Mouse (Mus musculus) megakaryocyte, adult 5-6 weeks (primary cell): ENCODE data around the gene Angptl7. TPM values are rescaled to one million over a fixed set of nuclear protein-coding genes. Genes with fewer than 3 reads are reported as not detected.

Source experiments
- ATAC-seq: 2 replicates; pipeline ENCODE4 v1.8.0; 2016; ENCODE audit warnings: mild to moderate bottlenecking, inconsistent platforms; ENCODE audit not compliant: poor library complexity, severe bottlenecking
- total RNA-seq, 2 experiments: library from RNA; stranded (forward) in 1 of 2; stranded (reverse) in 1 of 2; fragments of 153-499, 151-499 nt in 1 of 2; fragments of 221-1000, 200-1000 nt in 1 of 2; gene quantifications; 2 replicates each; pipeline versions ENCODE4 v1.2.3 to v1.2.4; 2015 to 2017

The Angptl7 gene
- total RNA-seq, 2 experiments from 2014 or later = not detected

DNA sequence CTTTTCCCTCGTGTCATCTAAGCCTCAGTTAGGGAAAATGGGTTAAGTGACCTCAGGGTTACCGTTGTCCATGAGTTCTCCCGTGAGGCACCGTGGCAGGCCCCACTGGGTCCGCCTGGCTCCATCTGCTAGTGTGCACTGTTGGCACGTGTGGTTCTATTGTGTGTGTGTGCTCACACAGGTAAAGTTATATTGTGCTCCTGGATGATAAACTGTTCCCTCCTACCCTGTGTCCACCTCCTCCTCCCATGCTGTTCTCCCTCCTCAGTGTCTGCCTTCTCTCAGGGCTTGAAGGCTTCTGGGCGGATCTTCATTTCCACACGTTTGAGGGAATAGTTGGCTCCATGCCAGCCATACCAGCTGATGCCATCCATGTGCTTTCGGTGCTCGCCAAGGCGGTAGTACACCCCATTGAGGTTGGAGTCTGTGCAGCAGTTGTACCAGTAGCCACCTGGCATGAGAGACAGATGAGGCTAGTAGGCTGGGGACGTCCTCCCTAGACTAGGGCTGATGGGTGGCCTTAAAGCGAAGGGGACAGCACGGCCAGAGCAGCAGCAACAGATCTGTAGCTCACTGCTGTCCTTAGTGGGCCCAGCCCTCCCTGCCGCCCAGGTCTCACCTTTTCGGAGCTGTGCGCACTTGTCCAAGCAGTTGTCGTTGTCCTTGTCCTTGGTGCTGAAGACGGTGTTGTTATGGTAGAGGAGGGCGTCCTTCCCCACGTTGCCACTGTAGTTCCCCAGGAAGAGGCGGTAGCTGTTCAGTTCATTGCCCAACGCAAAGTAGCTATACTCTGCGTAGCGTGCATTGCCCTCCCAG is 4.2 kb downstream of the Angptl7 start:
- ATAC-seq = no peak

DNA sequence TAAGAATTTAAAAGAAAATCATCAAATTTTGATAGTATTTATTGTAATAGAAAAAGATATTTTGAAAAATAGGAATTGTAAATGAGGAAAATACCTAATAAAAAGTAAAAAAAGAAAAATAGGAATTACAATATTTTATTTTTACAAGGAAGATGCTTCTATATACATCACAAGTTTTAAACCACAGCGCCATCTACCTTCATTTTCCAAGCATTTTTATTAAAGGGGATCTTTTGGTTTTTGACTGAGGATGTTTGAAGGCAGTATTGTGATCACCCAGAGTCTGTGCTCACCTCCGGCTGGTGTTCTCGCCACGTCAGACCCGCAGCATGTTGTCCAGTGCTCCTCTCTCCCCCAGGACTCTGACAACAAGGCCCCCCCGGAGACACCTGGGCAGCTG is 5.1 kb downstream of the Angptl7 start:
- ATAC-seq = no peak

DNA sequence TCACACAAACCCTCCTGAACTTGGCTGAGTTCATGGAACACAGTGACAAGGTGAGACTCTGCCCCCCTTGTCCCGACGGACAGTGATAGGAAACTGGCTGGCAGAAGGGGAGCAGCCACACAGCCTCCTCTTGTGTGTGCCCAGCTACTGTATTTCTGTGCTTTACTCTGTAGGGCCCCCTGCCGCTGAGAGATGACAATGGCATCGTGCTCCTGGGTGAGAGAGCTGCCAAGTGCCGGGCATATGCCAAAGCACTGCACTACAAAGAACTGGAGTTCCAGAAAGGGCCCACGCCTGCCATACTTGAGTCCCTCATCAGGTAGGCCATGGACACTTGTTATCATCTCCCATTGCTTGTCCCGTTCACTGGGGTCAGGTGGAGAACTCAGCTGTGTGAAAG is 8.8 kb downstream of the Angptl7 start:
- no peak for ATAC-seq

DNA sequence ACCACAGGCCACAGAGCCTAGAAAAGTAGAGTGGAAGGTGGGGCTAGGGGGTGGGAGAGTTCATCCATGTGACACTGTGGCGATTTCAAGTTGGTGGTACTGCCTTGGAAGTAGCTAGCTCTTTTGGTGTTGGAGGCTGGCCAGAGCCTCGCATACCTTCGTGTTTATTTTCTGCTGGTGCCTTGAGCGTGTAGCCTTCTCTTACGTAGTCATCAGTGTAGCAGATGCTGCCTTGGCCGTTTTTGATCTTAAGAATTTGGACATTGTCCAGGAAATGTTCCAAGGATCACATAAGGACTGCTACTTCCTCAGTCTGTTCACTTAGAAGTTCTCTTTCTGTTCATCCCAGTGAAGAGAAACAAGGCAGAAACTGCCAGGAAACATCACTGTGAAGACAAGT is 9.8 kb downstream of the Angptl7 start:
- ATAC-seq = no peak

DNA sequence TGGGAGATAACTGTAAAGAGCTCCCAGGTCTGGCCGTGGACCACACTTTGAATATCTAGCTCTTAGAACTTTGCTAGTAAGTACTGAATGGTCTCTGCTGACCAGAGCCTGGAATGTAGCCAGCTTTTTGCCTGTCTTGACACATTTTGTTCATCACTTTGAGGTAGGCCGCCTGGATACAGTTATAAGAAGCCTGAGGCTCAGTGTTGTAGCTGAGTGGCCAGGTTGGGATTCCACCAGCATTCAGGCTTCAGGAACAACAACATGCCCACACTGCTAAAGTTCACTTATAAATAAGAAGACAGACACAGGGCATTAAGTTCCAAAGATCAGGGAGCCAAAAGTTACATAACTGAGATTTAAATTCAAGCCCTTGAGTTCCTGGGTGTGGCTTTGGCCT is 12.4 kb downstream of the Angptl7 start:
- no peak for ATAC-seq

DNA sequence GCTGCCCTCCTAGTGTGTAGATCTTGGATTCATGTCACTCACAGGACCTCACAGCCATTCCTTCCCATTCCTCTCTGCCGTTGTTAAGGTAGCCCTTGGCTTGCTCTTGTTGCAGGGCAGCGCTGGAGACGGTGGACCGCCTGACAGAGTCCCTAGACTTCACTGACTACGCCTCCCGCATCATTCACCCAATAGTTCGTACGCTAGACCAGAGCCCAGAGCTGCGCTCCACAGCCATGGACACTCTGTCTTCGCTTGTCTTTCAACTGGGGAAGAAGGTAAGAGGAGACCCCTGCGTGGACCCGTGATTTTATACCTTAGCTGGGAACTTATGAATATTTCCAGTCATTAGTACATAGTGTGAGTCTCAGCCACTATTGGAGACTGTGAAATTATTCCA is 15.7 kb downstream of the Angptl7 start:
- ATAC-seq = no peak

DNA sequence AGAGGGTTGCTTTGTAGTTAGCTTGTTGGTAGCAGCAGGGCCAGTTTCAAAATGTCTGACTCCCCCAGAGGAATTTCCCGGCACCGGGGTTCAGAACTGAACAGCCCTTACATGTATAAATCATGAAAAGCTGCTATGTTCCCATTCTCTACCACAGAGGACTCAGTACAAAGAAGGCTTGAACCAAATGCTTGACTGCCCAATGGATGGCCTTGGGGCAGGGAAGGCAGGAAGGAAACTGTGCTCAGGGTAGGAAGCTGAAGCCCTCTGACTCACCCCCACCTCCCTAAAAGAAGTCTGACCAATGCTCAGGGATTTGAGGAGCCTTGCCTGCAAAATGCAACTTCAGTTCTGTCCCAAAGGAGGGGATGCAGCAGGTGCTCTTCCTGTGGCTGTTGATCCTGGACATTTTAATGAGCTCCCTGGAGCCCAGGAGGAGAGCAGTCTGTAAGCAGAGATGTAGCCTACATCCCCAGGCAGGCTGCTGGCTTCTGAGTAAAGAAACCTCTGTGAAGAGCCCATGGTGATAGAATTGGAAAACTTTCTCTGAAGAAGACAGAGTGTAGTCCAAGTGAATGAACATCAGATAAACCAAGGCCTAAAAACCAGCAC is 18.6 kb downstream of the Angptl7 start:
- no peak for ATAC-seq

DNA sequence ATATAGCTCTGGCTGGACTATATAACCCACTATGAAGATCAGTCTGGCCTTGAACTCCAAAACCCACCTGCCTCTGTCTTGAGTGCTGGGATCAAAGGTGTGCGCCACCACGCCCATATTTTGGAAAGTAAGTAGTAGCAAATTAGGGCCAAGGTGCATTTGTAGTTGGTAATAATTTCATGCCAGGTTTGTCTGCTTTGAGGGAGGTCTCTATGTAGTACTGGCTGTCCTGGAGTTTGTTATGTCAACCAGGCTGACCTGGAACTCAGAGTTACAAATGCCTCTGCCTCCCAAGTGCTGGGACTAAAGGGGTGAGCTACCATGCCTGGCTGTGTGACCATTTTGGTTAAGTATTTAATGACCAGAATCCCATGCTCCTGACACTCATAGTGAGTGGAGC is 20.0 kb downstream of the Angptl7 start:
- ATAC-seq = no peak

DNA sequence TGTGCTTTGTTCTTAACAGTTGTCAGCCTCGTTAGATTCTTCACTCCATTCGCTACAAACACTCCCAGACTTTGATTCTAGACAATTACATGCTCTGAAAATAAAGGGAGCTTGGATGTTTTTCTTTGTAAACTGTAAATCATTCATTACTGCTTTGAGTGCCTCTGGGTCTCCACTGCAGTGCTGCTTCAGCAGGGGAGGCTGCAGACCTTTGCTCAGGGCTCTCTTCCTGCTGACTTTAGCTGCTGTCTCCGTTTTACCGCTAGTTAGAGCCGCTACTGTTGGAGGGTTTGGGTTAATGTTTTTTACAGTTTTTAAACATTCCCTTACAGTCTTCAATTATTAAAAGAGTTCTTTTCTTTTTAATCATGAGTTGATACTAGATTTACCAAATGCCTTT is 26.8 kb downstream of the Angptl7 start:
- ATAC-seq = no peak

DNA sequence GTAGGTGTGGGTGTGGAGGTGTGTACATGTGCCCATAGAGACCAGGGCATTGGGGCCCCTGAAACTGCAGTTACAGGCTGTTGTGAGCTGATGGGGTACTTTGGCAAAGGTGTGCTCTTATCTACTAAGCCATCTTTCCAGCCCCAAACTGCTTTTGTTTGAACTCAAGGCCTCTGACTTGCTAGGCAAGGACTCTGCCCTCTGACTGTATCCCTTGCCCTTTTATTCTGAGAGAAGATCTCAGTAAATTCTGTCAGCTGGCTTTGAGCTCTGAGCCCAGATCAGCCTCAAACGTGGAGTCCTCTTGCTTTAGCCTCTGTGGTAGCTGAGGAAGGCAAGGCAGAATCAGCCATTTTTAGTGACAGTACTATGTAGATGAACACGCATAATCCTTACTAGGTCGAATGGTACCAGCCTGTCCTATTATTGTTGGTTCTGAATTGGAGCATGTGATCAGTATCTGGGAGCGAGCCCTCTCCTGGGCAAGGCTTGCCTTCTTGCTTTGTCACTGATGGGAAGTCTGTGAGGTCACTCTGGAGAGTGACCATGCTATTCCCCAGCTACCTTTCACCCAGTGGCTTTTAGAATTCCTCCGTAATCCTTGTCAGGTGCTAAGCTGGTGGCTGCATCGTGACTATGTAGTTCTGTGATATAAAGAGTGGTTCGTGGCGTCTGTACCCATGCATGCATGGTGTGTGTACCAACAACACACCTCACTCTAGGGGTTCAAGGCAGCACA is 27.7 kb downstream of the Angptl7 start:
- no peak for ATAC-seq

DNA sequence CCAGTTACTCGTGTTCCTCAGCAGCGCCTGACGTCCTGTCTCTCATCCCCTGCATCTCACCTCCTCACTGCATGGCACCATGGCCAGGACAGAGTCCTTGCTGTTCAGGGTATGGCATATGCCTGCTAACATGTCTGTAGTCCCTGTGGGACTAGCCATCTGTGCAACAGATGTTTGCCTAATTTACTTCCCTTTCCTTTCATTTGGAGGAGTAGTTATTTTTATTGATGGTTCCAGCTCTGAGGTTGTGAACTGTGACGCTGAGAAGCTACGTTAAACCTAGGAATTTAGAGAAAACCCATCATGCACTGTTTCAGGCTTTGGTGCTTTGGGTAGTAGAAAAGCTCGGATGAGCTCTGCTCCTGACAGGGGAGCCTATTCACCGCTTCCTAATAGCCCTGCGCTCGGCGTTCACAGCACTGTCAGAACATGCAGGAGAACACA is 28.9 kb downstream of the Angptl7 start:
- no peak for ATAC-seq

DNA sequence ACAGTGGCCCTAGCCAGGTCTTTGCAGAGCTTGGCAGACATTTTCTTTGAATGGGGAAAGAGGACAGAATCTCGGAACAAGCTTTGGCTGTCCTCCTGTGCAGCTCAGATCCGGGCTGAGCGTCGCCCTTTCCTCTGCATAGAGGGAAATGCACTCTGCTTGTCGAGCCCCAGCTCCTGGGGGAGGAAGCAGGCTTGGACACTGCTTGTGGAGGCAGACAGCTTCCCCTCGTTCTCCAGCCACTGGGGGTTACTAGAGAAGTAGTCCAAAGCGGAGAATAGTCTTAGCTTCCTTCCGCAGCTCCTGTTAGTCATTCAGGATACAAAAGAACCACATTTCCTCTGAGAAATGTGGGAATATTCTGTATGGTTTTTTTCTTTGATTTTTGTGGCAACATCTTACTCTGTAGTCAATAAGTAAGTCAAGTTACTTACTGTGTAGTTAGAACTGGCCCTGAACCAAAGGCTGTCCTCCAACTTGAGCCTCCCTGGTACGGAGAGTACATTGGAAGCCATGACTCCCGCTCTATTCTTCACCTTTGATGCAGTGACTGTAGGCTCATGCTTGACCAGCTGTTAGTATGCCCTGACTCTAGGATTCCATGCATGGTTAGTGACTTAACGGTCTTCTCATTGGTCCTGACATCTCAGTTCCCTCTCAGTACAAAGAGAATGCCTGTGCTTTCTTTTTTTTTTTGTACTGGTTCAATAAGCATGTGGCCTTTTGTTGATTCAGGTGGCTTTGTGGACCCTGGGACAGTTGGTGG is 30.6 kb downstream of the Angptl7 start:
- no peak for ATAC-seq

DNA sequence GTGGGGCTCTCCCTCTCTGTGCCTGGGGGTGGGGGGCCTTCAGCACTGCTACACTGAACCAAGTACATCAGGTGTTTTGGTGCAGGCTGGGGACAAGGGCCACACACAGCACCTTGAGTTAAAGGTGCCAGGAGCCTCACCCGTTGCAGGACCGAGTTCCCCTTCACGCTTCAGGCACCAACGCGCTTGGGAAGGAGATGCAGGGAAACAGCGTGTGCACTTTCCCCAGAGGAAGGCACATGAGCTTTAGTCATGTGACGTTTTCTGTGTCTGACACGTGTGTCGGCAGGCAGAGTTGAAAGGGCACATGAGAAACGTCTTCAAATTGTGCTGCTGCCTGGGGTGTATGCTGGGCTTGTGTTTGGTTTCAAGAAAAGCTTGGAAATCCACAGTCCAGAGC is 31.9 kb downstream of the Angptl7 start:
- ATAC-seq = no peak

DNA sequence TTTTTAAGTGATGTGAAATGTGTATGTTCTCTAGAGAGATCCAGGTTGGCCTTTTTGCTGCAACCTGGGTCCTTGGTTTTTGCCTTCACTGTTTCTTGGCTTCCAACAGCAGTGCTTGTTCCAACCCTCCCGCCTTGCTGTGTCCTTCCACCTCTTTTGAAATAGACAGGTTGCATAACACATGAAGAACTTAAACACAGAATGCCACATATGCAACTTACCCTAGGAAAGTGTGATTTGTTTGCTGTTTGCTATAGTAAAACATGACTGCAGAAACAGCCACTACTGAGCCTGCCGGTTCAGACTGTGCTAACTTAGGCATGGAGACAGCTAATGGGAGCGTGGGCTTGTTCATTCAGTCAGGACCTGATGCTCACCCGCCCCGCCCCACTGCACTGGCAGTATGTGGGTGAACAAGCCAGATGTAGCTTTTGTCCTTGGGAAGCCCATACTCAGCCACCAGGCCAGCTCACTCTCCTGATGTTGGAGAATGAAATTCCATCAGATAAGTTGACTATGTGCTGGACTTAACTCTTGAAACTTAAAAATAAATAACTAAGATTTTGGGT is 33.7 kb downstream of the Angptl7 start:
- ATAC-seq = no peak

DNA sequence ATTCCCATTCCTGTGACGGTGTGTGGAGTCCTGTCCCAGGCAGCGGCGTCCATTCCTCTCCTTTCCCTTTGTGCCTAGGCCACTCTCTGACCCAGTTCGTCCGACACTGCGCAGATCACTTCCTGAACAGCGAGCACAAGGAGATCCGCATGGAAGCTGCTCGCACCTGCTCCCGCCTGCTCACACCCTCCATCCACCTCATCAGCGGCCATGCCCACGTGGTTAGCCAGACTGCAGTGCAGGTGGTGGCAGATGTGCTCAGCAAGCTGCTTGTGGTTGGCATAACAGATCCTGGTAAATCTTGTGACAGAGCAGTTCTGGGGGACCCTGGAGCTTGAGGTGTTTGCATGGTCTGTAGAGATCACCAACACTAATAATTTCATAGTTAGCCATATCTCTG is 35.4 kb downstream of the Angptl7 start:
- ATAC-seq = no peak

DNA sequence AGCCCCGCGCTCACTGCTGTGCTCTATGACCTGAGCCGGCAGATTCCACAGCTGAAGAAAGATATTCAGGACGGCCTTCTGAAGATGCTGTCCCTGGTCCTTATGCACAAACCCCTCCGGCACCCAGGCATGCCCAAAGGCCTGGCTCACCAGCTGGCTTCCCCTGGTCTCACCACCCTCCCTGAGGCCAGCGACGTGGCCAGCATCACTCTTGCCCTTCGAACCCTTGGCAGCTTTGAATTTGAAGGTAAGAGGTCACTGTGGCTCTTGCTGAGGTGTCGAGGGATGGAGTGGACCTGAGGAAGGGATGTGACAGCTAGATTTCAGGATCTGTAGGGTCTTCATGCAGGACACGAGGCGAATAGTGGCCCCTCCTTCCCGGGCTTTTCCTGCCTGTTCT is 36.0 kb downstream of the Angptl7 start:
- no peak for ATAC-seq

DNA sequence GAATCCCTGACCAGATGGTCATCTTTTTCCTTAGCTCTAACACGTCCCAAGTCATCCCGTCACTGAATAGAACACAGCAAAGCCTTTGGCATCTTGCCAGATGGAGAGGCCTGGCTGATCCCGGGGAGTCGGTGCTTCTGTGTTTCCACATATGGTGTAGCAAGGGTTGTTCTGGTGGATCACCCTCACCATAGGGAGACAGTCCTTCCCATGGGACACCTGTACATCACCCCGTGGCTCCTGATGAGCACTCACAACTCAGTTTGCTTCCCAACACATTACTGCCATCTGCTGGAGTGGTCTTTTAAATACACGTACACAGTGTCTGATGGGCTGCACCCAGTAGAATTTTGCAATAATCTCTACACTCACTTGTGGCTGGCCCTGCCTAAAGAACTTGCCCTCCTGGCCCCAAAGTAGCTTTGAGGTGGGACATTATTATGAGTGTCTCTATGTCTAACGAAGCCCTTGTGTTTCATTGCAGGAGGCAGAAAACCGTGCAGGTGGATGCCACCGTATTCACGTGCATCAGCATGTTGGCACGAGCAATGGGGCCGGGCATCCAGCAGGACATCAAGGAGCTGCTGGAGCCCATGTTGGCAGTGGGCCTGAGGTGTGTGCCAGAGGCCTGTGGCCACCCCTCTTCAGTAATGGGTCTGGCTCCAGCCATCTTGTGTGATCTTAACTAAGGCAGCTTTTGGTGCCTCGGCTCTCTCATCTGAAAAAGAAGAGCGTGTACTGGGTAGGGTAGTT is 36.9 kb downstream of the Angptl7 start:
- ATAC-seq = peak; percentile 64; the same call in 1 of the 2 replicates

DNA sequence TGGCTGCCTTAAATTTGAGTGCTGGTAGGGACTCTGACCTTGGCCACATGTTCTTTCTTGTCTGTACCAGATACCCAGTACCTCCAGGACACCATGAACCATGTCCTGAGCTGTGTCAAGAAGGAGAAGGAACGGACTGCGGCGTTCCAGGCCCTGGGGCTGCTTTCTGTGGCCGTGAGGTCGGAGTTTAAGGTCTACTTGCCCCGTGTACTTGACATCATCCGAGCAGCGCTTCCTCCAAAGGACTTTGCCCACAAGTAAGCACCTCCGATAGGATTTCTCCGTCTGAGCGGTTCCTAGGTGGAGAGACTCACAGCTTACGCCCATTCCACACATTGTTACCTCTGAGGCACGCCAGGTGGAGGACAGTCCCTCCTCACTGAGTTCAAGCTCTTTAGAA is 37.5 kb downstream of the Angptl7 start:
- no peak for ATAC-seq

DNA sequence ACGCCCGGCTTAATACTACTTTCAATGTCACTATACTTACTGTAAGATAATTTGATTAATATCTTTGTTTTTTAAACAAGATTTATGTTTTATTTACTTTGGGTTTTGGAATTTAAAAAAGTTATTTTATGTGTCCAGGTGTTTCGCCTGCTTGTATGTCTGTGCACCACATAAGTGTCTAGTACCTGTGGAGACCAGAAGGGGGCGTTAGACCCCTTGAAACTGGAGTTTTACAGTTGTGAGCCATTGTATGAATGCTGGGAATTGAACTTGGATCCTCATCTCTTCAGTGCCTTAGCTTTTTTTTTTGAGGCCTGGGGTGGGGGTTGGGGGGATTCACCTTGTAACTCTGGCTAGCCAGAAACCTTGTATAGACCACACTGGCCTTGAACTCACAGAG is 38.5 kb downstream of the Angptl7 start:
- ATAC-seq = no peak

DNA sequence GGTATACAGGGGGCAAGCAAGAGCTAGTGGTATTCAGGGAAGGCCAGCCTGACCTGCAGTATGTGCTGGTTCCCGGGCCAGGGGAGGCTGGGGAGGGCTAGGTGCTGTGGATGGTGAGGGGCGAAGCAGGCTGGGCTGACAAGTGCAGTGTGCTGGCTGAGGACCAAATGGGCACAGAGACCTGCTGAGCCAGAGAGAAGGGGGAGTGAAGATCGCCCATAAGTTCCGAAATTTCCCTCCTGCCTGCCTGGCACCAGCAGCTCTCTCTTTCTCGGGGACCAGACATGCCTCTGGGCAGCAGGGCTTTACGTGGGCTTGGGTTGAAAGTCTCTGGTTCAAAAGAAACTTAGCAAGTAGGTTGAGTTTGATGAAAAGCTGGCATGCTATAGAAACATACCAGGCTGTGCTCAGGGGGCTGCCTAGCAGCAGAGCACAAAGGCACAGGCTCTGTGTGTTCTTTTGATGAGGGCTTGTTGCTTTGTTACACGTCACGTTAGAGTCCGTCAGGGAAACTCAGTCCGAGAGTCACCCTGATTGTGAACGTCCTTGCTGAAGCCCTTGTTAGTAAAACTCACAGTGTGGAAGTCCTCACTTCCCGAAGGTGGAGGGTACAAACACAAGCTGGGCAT is 39.5 kb downstream of the Angptl7 start:
- no peak for ATAC-seq
